Mouse (Mus musculus): Measurements from ENCODE around the gene Trim26. TPM values are rescaled to one million over a fixed set of nuclear protein-coding genes. Genes with fewer than 3 reads are reported as not detected.

Gene Trim26
- polyA plus RNA-seq (2017; shearing (Covaris generic)), result 139 TPM

DNA sequence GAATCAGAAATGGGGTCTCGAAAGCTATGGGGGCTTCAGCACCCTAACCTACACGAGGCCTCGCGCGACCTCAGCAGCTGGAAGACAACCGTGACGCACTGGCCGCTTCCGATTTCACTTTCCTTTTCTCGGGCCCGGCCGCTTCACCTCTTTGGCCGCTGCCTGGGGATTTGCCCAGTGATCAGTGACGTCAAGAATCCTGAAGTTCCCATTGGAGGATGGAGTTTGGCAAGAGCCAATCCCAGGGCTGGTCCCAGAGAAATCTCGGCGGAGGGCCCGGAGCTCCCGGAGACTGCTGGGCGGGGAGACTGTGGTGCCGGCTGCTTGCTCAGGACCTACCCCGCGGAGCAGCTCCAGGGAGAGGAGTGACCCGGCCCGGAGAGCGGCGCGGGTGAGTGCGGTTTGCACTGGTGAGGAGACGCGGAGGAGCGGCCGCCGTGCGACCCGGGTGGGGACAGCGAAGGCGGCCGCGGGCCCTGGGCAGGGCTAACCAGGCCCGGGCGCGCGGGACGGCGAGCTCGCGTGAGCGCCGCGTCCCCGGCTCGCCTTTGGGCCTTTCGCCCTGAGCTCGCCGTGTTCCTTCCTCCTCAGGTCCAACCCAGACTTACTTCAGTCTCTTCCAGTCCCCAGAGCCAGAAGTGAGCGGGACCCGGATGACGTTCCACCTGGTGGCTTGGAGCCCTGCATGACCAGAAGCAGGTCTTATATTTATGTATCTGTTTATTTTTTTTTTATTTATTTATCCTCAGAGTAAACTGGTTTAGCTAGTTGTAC lies at the start of gene Trim26:
Trim26 (plus strand) TSS at position 261 of the 774 bp plus-strand sequence.

DNA sequence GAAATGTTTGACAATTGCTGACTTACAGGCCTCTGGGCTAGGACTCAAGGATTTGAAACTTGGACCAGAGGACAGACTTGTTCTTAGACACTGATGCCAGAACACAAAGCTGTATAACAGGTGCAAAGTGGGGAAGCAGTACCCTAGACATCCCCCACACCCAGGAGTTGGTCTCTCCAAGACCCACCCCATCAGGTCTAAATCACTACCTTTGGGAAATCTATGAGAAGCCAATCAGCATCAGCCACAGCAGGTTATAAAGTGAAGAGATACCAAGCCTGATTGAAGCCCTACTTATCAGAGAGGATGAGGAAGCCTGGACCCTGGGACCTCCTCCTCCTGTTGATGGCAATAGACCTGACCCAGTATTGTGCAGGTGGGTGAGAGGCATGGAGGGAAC lies 25.1 kb upstream of the Trim26 start, which contains the start of gene H2-M10.6:
H2-M10.6 (plus strand) TSS at position 301 of the 400 bp plus-strand sequence.

DNA sequence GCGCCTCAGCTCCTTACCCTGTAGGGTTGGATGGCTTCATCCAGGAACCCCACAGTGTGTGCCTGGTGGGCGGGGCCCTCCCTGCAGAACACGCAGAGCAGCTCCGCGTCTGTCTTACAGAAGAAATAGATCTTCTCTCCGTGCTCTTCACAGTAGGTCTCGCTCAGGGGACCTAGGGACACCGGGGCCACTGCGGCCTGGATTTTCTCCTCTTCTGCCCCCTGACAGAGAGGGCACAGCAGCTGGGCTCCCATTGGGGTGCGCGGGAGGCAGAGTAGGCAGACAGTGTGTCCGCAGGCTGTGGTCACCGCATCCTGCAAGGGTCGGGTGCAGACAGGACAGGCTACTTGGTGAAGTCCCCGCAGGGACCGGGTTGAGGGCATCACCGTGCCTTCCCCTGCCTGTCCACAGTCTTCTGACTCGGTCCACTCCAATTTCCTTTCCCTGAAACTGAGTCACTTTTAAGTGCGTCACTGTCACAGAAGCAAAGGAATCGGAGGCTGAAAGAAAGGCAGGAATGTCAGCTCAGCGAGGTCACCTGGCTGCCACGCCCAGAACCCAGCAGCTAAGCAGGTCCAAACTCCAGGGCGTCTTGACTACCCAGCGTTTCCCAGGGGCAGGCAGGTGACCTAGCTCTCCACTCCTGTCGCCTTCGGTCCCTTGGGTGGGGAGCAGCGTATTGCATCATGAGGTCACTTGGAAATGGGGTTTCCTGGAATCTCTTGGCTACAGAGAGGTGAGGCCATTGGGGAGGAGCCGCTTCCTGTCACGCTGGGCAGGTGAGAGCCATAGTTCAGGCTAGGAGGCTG lies 30.0 kb downstream of the Trim26 start, which contains the start of gene Trim15:
Trim15 (minus strand) TSS at position 492 of the 809 bp plus-strand sequence.

DNA sequence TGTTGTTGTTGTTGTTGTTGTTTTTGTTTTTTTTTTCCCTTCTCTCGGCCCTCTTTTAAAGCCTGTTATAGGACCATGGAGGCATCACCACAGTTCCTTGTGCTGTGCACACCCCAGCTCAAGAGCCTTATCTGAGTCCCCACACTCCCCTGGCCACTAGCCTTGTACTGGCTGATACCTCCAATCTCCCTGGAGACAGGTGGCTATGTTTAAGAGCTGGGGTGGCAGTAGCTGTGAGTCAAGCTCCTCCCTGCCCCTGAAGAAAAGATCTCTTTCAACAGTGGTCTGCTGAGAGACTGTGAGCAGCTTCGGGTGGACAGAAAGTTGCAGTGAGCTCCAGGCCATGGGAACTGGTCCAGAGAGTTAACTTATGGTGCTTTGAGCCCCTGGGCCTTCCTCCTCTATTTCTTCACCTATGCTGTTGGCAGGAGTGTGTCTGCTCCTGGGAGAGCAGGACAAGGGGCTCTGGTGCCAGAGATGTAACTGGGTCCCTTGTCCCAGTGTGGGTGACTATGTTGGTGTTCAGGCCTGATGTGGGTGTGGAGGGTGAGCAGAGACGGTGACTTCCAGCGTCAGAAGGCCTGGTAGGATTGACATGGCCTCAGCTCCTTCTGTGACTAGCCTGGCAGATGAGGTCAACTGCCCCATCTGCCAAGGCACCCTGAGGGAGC lies 32.5 kb downstream of the Trim26 start, which contains the start of gene Trim10:
Trim10 (plus strand) TSS at position 291 of the 671 bp plus-strand sequence.

DNA sequence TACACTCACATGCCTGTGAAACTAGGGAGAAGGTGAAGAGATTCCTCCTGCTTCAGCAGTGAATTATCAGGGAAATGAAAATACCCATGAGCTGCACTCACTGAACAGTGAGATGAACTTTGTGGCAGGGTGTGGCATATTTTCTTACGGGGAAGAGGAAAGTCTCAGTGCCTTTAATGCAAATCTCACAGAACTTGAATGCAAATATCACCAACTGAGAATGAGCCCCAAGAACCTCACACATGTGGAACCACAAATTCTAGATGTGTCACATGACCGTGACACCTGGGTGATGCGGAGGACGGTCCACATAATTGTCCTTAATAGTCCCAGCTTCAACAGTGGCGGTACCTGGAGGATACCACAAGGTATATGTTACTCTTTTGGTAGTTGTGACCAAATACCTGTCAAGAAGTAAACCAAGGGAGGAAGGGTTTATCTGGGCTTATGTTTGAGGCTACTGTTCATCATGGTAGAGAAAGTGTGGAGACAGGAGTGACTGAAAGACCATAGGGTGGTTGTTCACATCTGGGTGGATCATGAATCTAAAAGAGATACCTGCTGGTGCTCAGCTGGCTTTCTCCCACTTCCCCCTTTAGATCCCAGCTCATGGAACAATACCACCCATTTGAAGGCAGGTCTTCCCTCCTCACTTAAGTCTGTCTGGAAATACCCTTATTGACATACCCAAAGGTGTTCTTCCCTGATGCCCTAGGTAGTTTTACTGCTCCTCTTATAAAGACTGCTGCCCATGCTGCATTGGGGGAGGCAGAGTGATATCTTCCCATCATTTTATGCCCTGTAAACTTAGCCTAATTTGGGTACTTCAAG lies 53.4 kb downstream of the Trim26 start, which contains the start of gene Trim40:
Trim40 (minus strand) TSS at position 51 of the 831 bp plus-strand sequence.

DNA sequence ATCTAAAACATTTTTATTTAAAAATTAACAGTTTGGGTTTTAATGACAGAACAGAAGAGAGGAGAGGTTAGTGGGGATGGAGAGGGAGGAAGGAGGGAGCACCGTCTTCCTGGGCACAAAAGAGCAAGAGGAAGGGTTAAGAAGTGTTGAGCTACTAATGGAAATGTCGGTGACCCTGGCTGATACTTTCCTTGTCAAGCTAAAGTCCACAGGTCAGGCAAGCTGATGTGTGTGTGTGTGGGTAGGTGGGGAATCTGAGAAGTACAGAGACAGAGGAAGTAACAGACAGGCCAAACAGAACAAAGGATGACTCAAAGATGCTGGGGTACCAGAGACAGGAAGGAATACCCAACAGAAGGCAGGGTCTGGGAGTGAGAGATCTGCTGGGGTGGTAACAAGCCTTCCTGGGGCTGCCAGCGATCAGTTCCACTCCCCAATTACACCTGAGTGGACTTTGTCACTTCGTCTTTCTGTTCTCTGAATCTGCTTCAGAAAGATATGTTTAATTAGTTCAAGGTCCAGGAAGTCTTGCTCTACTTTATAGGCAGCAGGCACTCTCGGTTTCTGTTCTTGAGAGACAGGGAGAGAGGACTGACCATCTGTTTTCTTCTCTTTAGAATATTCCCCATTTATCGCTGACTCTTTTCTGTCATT lies 60.7 kb downstream of the Trim26 start, which contains the start of gene Trim31:
Trim31 (plus strand) TSS at position 567 of the 654 bp plus-strand sequence.

Other genes starting within 250 kb of the Trim26 start
- gene H2-M9, start 194.5 kb upstream of the Trim26 start, polyA plus RNA-seq (2017; shearing (Covaris generic)), result not detected
- gene H2-M1, start 164.9 kb upstream of the Trim26 start, polyA plus RNA-seq (2017; shearing (Covaris generic)), result not detected
- not detected for gene H2-M10.5, start 64.2 kb upstream of the Trim26 start, polyA plus RNA-seq (2017; shearing (Covaris generic))
- not detected for gene H2-M10.6, start 25.0 kb upstream of the Trim26 start, polyA plus RNA-seq (2017; shearing (Covaris generic))
- not detected for gene Trim15, start 30.1 kb downstream of the Trim26 start, polyA plus RNA-seq (2017; shearing (Covaris generic))
- gene Trim10, start 32.4 kb downstream of the Trim26 start, polyA plus RNA-seq (2017; shearing (Covaris generic)), result not detected
- not detected for gene Trim40, start 53.0 kb downstream of the Trim26 start, polyA plus RNA-seq (2017; shearing (Covaris generic))
- gene Trim31, start 61.0 kb downstream of the Trim26 start, polyA plus RNA-seq (2017; shearing (Covaris generic)), result not detected
- 2.3 TPM for gene Rnf39, start 105.8 kb downstream of the Trim26 start, polyA plus RNA-seq (2017; shearing (Covaris generic))
- 312 TPM for gene Ppp1r11, start 114.6 kb downstream of the Trim26 start, polyA plus RNA-seq (2017; shearing (Covaris generic))
- gene Znrd1, start 121.4 kb downstream of the Trim26 start, polyA plus RNA-seq (2017; shearing (Covaris generic)), result 146 TPM
- gene Znrd1as, start 121.5 kb downstream of the Trim26 start, polyA plus RNA-seq (2017; shearing (Covaris generic)), result 2.4 TPM
- gene 2410137M14Rik, start 144.1 kb downstream of the Trim26 start, polyA plus RNA-seq (2017; shearing (Covaris generic)), result not detected
- gene H2-M5, start 152.4 kb downstream of the Trim26 start, polyA plus RNA-seq (2017; shearing (Covaris generic)), result 0.21 TPM
- gene Zfp57, start 164.0 kb downstream of the Trim26 start, polyA plus RNA-seq (2017; shearing (Covaris generic)), result not detected
- not detected for gene Mog, start 186.3 kb downstream of the Trim26 start, polyA plus RNA-seq (2017; shearing (Covaris generic))
- gene Gabbr1, start 208.8 kb downstream of the Trim26 start, polyA plus RNA-seq (2017; shearing (Covaris generic)), result 12.6 TPM